Mouse (Mus musculus) cerebellum, postnatal 25 days (tissue): ENCODE measurements at regions not wholly inside any gene's neighbourhood (a gene's known extent, or its start where the extent isn't known, plus 50 kb on each side); places are given as distances from the start of the nearest gene placed in this dataset.
A peak's percentile ranks its signal among the peaks of the same experiment; 100 is the strongest.

Source experiments
- DNase-seq, 2 experiments: peaks; one replicate each; pipeline ENCODE4 v3.0.0; 2021; ENCODE audit warnings: mixed read lengths in 2 of 2

GRCm38 (mm10) chr5:91746077-91746476, 216.8 kb downstream of the Rchy1 start:
- no peak for DNase-seq

DNA sequence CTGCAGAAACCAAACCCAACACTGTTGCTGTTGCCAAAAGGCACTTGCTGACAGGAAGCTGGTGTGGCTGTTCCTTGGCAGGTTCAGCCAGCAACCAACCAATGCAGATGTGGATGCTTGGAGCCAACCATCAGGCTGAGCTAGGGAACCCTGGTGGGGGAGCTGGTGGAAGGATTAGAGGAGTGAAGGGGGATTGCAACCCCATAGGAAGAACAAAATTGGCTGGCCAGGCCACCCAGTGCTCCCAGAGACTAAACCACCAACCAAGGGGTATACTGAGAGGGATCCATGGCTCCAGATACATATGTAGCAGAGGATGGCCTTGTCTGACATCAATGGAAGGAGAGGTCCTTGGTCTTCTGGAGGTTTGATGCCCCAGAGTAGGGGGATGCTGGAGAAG, 218.5 kb downstream of the Rchy1 start:
- no peak for DNase-seq

GRCm38 (mm10) chr5:91740159-91740537, 222.7 kb downstream of the Rchy1 start:
- DNase-seq: no peak

DNA sequence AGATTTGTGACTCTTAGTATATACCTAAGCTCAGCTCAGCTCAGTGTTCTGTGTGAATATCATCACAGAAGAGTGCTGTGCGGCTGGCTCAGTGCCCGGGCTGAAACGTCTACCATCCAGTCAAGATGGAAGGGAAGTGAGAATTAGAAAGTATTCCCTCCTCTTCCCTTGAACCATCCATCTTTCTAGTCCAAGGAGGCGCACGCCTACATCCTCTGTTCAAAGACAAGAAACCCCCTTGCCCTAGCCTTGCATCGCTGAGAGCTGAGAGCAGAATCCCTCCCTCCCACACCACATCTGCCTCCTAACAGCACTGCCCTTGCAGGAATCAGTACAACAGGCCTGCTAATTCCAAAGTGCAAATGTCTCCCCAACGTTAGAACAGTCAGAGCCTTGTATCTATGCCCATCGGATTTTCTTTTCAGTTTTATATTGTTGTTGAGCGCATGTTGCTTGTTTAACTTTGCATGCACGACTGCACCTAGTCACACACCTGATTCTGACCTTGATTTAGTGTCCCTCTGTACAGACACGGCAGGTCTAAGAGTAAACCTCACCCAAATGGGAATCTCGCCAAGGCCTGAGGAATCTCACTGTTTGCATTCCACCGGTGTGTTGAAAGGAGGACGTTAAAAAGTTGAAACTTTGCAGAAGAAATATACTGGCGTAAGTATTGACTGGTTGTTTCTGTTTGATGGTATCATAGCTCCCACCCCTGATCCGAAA, 222.2 kb downstream of the Parm1 start:
- peak; percentile 13 to 53 for DNase-seq

GRCm38 (mm10) chr5:91732002-91732401, 214.6 kb downstream of the Parm1 start:
- no peak for DNase-seq

- DNase-seq: no peak
Measured at GRCm38 (mm10) chr5:91731155-91731554, 213.7 kb downstream of the Parm1 start.

DNA sequence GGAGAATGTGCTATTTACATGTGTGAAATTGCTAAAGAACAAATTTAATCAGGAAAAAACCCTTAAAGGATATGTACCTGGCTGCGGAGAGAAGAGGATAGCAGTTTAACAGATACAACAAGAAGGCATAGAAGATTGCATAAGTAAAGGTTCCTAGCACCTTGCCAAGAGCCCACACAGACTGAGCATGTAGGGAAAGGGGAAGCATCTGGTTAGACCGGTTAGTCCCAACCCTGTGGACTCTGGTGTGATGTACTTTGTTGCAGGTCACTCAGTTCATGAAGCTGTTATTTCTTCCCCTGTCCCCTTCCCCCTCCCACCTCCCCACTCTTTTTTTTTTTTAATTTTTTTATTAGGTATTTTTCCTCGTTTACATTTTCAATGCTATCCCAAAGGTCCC, 212.5 kb downstream of the Parm1 start:
- DNase-seq: no peak

- no peak for DNase-seq
Measured at GRCm38 (mm10) chr5:91729415-91729814, 212.0 kb downstream of the Parm1 start.

- no peak for DNase-seq
Measured at GRCm38 (mm10) chr5:91727448-91727847, 210.0 kb downstream of the Parm1 start.

DNA sequence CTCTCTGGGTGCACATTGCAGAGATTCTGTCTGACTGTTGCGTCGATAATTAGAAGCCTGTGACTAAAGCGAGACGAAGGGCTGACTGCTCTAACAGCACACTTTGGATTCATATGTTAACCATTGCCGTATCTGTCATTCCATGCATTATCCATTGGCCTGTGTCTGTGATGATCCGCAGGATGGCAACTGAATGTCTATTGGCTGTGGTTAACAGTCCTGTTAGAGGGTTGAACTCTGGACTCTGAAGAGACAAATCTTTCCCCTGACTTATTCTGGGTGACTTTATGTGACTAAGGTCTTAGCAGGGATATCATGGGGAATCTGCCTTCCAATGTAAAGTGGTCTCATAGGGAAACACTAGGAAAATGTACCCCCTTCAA, 208.7 kb downstream of the Parm1 start:
- no peak for DNase-seq

DNA sequence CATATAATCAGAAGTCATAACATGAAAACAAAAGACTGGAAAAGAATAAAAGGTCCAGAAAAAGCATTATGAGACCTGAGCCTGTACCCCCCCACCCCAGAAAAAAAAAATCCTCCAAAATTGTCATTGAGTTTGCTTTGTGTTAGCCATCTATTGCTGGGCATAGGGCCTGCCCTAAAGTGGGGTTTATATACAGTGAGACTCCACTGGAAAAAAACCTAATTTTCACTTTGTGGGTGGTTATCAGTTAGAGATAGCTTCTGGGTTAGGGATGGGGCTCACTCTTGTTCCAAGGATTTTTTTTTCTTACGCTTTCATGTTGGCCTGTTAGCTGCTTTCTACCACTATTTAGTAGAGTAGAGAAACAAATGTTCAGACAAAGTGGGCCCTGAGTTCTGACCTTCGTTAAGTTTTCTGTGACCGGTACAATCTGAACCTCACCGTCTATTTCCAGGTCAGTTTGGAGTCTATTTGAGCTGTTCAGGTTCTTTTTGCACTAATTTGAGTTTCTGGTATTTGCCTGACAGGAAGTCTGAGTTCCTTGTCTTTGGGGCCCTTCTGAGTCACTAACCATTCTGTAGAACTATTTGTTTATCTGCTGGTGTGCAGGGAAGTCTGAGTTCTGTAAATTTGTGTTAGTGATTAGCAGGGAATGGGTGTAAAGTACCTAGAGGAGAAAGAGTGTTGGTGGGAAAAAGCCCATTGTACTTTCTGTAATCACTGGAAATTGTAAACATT, 208.1 kb downstream of the Parm1 start:
- DNase-seq: no peak

DNA sequence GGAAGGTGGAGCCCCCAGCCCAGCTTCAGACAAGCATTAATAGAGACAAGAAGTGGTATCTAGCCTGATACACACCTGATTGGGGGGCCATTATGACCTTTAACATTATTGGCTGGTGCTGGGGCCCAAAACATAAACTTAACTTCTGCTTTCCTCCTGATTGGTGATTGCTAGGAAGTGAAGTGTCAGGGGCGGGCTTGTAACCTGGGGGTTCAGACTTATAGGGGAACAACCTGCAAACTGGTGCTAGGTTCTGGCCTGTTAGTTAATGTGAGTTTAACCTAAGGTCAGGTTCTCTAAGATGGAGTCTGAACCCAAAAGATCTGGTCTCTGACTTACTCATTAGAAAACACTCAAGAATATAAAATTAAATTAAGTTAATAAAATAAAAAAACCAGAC, 207.5 kb downstream of the Parm1 start:
- DNase-seq: no peak

DNA sequence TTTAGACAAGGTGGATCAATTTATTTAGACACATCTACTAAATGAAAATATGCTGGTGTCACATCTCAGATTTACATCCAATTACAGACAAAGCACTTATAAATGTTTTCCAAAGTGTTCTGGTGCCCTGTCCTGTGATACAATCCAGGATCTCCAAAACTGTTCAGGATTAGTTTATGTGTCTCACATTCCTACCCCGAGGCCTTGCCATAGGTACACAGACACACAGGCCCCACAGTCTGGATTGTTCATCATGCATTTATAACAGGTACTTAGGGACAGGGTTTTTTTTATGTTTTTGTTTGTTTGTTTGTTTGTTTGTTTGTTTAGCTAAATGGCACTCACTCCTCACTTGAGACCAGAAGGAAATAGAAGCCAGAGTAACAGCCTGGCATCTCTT, 206.0 kb downstream of the Parm1 start:
- no peak for DNase-seq

DNA sequence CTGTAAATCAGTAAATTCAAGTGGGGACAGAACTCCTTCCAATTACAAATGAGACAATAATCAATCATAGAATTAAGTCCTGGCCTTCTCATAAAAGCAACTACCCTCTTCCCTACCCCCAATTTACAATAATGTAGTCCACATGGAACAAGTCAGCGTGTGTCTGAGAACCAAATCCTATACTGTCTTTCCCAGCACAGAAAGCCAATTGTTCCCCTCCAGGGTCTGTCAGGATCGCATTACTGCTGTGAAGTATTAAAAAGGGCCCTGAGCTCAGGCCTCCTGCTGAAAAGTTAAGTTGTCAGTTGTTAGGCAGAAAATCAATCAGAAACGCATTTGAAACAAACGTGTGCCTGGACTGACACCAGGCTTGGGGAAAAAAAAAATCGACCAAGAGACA, 205.6 kb downstream of the Parm1 start:
- no peak for DNase-seq

GRCm38 (mm10) chr5:91722403-91722802, 205.0 kb downstream of the Parm1 start:
- DNase-seq: no peak

GRCm38 (mm10) chr5:91721231-91722096, 204.0 kb downstream of the Parm1 start:
- DNase-seq: no peak

- no peak for DNase-seq
Measured at GRCm38 (mm10) chr5:91713020-91713419, 195.6 kb downstream of the Parm1 start.

GRCm38 (mm10) chr5:91709494-91710286, 192.3 kb downstream of the Parm1 start:
- DNase-seq: no peak

GRCm38 (mm10) chr5:91708149-91708548, 190.7 kb downstream of the Parm1 start:
- DNase-seq: no peak

GRCm38 (mm10) chr5:91697075-91697474, 179.7 kb downstream of the Parm1 start:
- no peak for DNase-seq

DNA sequence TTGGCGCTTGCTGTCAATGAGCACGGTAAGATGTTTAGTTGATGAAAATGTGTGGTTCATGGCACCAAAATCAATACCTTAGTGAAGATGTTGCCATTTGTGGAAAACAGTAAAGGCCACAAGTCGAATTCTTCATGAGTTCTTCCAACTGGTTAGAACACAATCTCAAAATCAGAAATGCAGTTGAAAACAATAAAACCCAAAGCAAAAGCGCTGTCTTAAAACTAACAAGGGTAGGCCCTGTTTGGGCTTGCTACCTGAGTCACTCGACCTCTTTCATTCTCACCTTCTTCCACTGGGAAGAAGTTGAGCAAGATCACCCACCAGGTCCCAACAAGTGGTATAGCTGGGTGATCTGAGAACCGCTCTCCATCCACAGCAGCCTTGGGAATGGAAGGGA, 179.1 kb downstream of the Parm1 start:
- no peak for DNase-seq

DNA sequence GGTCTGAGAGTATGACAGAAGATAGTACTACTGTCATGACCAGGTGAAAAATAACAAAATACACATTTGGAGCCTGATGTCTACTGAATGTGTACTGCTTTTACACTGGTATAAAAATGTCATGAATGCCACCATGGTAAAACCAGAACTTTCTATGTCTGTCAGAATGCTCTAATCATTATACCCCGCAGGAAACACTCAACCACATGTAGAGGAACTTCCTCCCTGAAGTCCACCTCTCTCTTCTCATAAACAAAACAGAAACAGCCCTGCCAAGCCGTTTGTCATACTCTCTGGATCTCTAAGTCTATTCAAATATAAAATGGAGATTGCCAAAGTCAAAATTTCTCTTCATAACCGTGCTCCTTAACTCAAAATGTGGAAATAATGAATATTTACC, 178.2 kb downstream of the Parm1 start:
- no peak for DNase-seq

GRCm38 (mm10) chr5:91693277-91693676, 175.9 kb downstream of the Parm1 start:
- no peak for DNase-seq
